Mouse (Mus musculus): ENCODE results near the gene Irf8. TPM values are rescaled to one million over a fixed set of nuclear protein-coding genes. Genes with fewer than 3 reads are reported as not detected.

The Irf8 gene
- polyA plus RNA-seq, 1 experiment from 2014 or later = 3.6 TPM

Other genes with a start within 250 kb of the Irf8 start
- gene Gins2, start 147.1 kb upstream of the Irf8 start, polyA plus RNA-seq (2014; fragmentation: Nextera tagmentation; extraction: Ambion mirVana) = 94.8 and 96.9 TPM in 2 replicates
- gene 1190005I06Rik, start 88.7 kb upstream of the Irf8 start, polyA plus RNA-seq (2014; fragmentation: Nextera tagmentation; extraction: Ambion mirVana) = 2.4 and 3.7 TPM in 2 replicates
- gene Gm27021, start 68.3 kb upstream of the Irf8 start, polyA plus RNA-seq (2014; fragmentation: Nextera tagmentation; extraction: Ambion mirVana) = 2.6 and 3.1 TPM in 2 replicates
- 977 and 997 TPM in 2 replicates for gene Cox4i1, start 68.1 kb upstream of the Irf8 start, polyA plus RNA-seq (2014; fragmentation: Nextera tagmentation; extraction: Ambion mirVana)
- 273 and 276 TPM in 2 replicates for gene Emc8, start 67.8 kb upstream of the Irf8 start, polyA plus RNA-seq (2014; fragmentation: Nextera tagmentation; extraction: Ambion mirVana)

Measured in hindbrain, embryonic 11.5 days (tissue).